Mouse (Mus musculus) spleen, embryonic (tissue): ENCODE data around the gene Cdca5.

ENCODE experiments used
- CTCF ChIA-PET: fragments of 350-600 bp; sonication (Branson Sonifier 250); formaldehyde crosslinking; loops from one replicate; lab custom pipeline; 2022; lab: Charles Lee

The Cdca5 gene

GRCm38 (mm10) chr19:6133197-6133596 lies 48.4 kb downstream of the Cdca5 start:
- CTCF ChIA-PET: interaction anchor here (0.6 kb wide), 1 partner anchor 280 kb away, joined by 3 read pairs; no protein-coding TSS in a partner anchor

- CTCF ChIA-PET: no interaction called here
These were observed 51.6 kb downstream of the Cdca5 start for GRCm38 (mm10) chr19:6136397-6136796.

GRCm38 (mm10) chr19:6139701-6140100 lies 54.9 kb downstream of the Cdca5 start:
- CTCF ChIA-PET: no interaction called here

GRCm38 (mm10) chr19:6140374-6140677 lies 55.5 kb downstream of the Cdca5 start:
- CTCF ChIA-PET: interaction anchor here (0.6 kb wide), 1 partner anchor 151 kb away, joined by 8 read pairs; no protein-coding TSS in a partner anchor

GRCm38 (mm10) chr19:6140678-6141393 lies 56.1 kb downstream of the Cdca5 start, which contains the start of gene Batf2:
Gene Batf2 (plus strand): TSS chr19:6140983.
- CTCF ChIA-PET: interaction anchor here (0.6 to 0.7 kb wide), 2 partner anchors 152 to 215 kb away, joined by 4 to 8 read pairs; no protein-coding TSS in a partner anchor

GRCm38 (mm10) chr19:6141394-6141749 lies 56.6 kb downstream of the Cdca5 start, which contains the start of gene Arl2:
Gene Arl2 (minus strand): TSS chr19:6141548.
- CTCF ChIA-PET: interaction anchor here (0.6 to 0.7 kb wide), 3 partner anchors 13 to 215 kb away, joined by 3 to 4 read pairs (median 4); partner anchors contain the start of gene Snx15
